Mouse (Mus musculus) lung, postnatal 25 days (tissue): Measurements from ENCODE around the gene Gm3776.
A peak's percentile ranks its signal among the peaks of the same experiment; 100 is the strongest.
"Not testable (repeated sequence)": the region's sequence is repeated elsewhere in the genome, so short reads cannot be mapped to it uniquely, and the experiment has no call there.

Experiments used
- DNase-seq: peaks from one replicate; pipeline ENCODE4 v3.0.0; 2022; ENCODE audit warnings: low spot score

Gm3776 gene

GRCm38 (mm10) chr9:78256914-78257313, at the start of gene Gm3776:
Gene Gm3776, plus strand, starts transcription at chr9:78257129.
- not testable (repeated sequence) for DNase-seq

DNA sequence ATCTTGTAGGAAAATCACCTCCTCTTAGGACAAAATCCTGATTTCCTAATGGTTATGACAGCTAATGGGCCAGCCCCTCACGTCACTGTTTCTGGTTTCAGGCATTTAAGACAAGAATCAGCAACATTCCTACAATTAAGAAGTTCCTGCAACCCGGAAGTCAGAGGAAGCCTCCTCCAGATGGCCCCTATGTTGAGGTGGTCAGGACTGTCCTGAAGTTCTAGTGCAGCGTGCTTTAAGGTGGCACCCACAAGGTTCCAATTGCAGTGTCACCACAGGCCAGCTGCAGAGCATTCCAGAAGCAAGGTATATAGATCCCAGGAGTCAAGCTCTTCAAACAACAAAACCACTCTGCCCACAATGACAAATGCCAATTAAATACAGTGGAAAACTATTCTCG, 48.0 kb upstream of the Gm3776 start:
- DNase-seq = no peak

- DNase-seq = no peak
Measured at GRCm38 (mm10) chr9:78210079-78210478, 46.9 kb upstream of the Gm3776 start.

- no peak for DNase-seq
Measured at GRCm38 (mm10) chr9:78210821-78211220, 46.1 kb upstream of the Gm3776 start.

- no peak for DNase-seq
Measured at GRCm38 (mm10) chr9:78211521-78211920, 45.4 kb upstream of the Gm3776 start.

- DNase-seq = peak; percentile 87
Measured at GRCm38 (mm10) chr9:78212341-78213049, 44.4 kb upstream of the Gm3776 start.

DNA sequence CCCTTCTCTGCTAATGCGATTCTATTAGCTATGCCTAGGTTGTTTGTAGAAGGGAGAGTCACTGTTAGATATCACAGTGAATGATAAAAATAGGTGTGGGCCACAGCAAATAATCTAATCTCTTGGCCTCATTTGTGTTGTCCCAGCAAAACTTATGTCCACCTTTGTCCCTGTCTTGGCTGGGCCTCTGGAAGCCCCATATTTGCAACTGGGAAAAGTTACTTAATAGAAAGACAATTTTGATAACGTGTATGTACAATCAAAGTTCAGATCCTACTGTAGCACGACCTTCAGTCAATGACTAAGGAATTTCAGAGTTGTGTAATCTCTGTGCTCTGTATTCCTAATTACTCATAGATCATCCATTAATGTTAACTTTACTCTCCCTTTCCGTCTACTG, 39.9 kb upstream of the Gm3776 start:
- DNase-seq = no peak

GRCm38 (mm10) chr9:78222616-78223015, 34.3 kb upstream of the Gm3776 start:
- DNase-seq = no peak

GRCm38 (mm10) chr9:78223221-78223902, 33.6 kb upstream of the Gm3776 start:
- no peak for DNase-seq

- no peak for DNase-seq
Measured at GRCm38 (mm10) chr9:78224418-78224817, 32.5 kb upstream of the Gm3776 start.

DNA sequence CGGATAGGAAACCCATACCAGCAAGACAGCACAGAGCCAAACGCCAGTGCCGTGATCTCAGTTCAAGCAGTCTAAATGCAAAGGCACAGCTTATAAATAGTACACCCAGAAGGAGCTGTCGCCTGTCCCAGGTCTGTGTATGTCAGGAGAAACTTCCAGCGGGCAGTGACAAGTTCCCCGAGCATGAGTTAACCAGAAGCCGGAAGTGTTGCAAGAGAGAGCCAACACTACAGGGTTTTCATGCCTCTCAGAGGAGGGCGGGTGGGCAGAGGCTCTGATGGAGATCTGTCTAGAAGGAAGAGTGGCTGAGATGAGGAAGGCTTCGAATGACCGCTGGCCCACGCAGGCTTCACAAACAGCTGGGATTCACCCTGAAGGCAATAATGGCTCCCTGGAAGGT, 31.6 kb upstream of the Gm3776 start:
- DNase-seq = no peak

GRCm38 (mm10) chr9:78228122-78228521, 28.8 kb upstream of the Gm3776 start:
- no peak for DNase-seq

- not testable (repeated sequence) for DNase-seq
Measured at GRCm38 (mm10) chr9:78229658-78230057, 27.3 kb upstream of the Gm3776 start.

GRCm38 (mm10) chr9:78230461-78230860, 26.5 kb upstream of the Gm3776 start, which contains the start of gene Gsta1:
Gene Gsta1, plus strand, starts transcription at chr9:78230656.
- not testable (repeated sequence) for DNase-seq

DNA sequence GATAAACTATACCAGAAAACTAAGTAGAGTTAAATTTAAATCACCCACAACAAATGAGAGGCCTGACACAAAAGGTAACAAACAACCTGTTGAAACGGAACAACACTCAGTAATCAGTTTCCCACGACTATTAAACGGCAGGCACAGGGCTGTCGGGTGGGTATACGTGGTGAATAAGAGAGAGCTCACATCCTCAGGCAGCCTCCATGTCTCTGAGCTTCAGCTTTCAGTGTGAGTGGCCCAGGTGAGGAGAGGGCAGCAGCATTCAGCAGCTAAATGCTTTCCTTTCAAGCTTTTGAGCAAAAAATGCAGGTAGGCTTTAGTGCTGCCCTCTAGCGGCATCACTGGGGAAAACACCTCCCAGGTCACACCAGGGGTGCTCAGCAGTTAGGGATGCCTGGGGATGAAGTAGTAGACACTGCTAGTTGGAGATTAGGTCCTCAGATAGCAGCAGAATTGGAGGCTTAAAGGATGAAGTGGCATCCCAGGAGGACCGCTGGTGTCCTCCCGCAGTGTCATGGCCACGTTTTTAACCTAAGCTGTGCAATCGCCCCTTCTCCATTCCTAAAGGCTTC, 23.7 kb upstream of the Gm3776 start:
- not testable (repeated sequence) for DNase-seq

DNA sequence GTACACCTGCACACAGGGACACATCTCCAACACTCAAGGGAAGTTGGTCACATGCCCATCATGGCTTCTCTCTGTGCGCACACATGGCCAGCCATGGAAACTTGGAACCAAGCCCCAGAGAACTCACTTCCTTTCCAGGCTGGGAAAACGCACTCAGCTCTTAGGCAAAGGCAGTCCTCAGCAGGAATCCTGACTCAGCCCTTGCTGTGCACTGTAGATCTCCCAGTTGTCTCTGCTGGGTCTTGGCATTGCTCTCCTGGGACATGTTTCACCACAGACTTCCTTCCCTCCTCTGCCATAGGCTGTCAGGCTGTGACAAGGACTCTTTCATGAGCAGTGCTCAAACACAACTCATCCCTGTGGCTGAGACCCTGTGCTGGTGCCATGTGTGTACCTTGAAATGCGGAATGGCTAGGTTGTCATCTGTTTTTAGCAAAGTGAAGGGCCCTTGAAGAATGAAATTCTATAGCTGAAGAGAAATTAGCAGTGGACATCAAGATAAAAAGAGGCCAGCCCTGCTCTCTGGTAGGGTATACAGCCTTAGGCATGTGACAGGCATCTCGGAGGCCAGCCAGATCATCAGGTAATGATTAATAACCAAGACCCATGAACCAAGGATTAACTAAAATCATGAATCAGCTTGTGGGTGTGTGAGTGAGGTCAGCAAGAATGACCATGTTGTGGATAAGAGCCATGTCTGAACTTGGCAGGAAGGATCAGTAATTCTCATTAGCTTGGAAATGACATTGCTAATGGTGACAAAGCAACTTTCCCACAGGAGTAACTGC, 1.1 kb upstream of the Gm3776 start:
- not testable (repeated sequence) for DNase-seq

DNA sequence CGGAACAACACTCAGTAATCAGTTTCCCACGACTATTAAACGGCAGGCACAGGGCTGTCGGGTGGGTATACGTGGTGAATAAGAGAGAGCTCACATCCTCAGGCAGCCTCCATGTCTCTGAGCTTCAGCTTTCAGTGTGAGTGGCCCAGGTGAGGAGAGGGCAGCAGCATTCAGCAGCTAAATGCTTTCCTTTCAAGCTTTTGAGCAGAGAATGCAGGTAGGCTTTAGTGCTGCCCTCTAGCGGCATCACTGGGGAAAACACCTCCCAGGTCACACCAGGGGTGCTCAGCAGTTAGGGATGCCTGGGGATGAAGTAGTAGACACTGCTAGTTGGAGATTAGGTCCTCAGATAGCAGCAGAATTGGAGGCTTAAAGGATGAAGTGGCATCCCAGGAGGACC, 2.8 kb downstream of the Gm3776 start:
- peak; percentile 48 for DNase-seq

- DNase-seq = not testable (repeated sequence)
Measured at GRCm38 (mm10) chr9:78270945-78271344, 14.0 kb downstream of the Gm3776 start.

GRCm38 (mm10) chr9:78282002-78282711, 25.2 kb downstream of the Gm3776 start:
- not testable (repeated sequence) for DNase-seq

GRCm38 (mm10) chr9:78289063-78289462, 32.1 kb downstream of the Gm3776 start:
- not testable (repeated sequence) for DNase-seq

- peak; percentile 4 for DNase-seq
Measured at GRCm38 (mm10) chr9:78289723-78290122, 32.8 kb downstream of the Gm3776 start, which contains the start of gene Gm10639. Gene Gm10639, plus strand, starts transcription at chr9:78289923.
